Mouse (Mus musculus): ENCODE data around the gene Uimc1. TPM values are rescaled to one million over a fixed set of nuclear protein-coding genes. Genes with fewer than 3 reads are reported as not detected.
A peak's percentile ranks its signal among the peaks of the same experiment; 100 is the strongest.

Uimc1 gene
- polyA plus RNA-seq, 1 experiment = 29.9 TPM

- no peak overlapping the region for H3K27ac ChIP-seq (ENCODE audit: insufficient read depth, low read length)
- TF ChIP-seq POLR2A (IDR thresholded peaks at IDR 0.05; ENCODE audit: insufficient read depth, low read length) = no peak
- peaks cover 13% of the 10 kb centered on the region for H3K36me3 ChIP-seq (ENCODE audit: control insufficient read depth, insufficient read depth, low read length, poor library complexity, severe bottlenecking)
- H3K9me3 ChIP-seq (replicated peaks; ENCODE audit: control insufficient read depth, insufficient read depth, low read length, poor library complexity, severe bottlenecking) = no peaks in the 10 kb centered on the region
- H3K4me3 ChIP-seq (ENCODE audit: low read depth, low read length) = no peak overlapping the region
- no peaks in the 10 kb centered on the region for H3K27me3 ChIP-seq (ENCODE audit: control insufficient read depth, insufficient read depth, low read length, poor library complexity, severe bottlenecking)
- H3K4me1 ChIP-seq (ENCODE audit: control insufficient read depth, insufficient read depth, low read length) = no peaks in the 10 kb centered on the region
- H3K9ac ChIP-seq (ENCODE audit: low read depth, poor library complexity, severe bottlenecking) = no peak overlapping the region
Measured at GRCm38 (mm10) chr13:55107694-55108093, 7.6 kb upstream of the Uimc1 start.

DNA sequence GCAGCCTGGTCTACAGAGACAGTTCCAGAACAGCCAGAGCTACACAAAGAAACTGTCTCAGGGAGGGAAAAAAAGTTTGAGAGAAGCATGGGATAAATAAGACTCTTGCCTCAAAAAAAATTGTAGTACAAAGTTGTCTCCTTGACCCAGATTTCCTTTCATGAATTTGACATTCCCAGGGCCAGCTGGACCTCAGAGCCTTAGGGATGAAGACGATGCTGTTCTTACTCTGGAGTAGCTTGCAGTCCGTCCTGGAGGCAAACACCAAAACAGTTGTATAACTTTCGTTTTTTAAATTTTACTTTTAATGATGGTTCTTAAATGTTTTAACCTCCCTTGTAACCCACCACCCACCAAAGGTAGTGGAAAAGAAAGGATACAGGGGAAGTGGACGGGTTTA is 7.0 kb upstream of the Uimc1 start:
- Histone ChIP-seq H3K27ac (ENCODE audit: insufficient read depth, low read length) (no peak overlapping the region), H3K4me1 (ENCODE audit: control insufficient read depth, insufficient read depth, low read length) (no peaks in the 10 kb centered on the region), H3K36me3 (ENCODE audit: control insufficient read depth, insufficient read depth, low read length, poor library complexity, severe bottlenecking) (peaks cover 11% of the 10 kb centered on the region), H3K4me3 (ENCODE audit: low read depth, low read length) (no peak overlapping the region), H3K27me3 (ENCODE audit: control insufficient read depth, insufficient read depth, low read length, poor library complexity, severe bottlenecking) (no peaks in the 10 kb centered on the region), H3K9me3 (replicated peaks; ENCODE audit: control insufficient read depth, insufficient read depth, low read length, poor library complexity, severe bottlenecking) (no peaks in the 10 kb centered on the region), H3K9ac (ENCODE audit: low read depth, poor library complexity, severe bottlenecking) (no peak overlapping the region)
- TF ChIP-seq POLR2A (IDR thresholded peaks at IDR 0.05; ENCODE audit: insufficient read depth, low read length) = no peak

- Histone ChIP-seq H3K27me3 (ENCODE audit: control insufficient read depth, insufficient read depth, low read length, poor library complexity, severe bottlenecking) (no peaks in the 10 kb centered on the region), H3K9me3 (replicated peaks; ENCODE audit: control insufficient read depth, insufficient read depth, low read length, poor library complexity, severe bottlenecking) (peaks cover 3% of the 10 kb centered on the region; the same call in 1 of the 2 replicates), H3K36me3 (ENCODE audit: control insufficient read depth, insufficient read depth, low read length, poor library complexity, severe bottlenecking) (peaks cover 11% of the 10 kb centered on the region), H3K4me3 (ENCODE audit: low read depth, low read length) (peak overlapping the region; percentile 96), H3K27ac (ENCODE audit: insufficient read depth, low read length) (no peak overlapping the region), H3K4me1 (ENCODE audit: control insufficient read depth, insufficient read depth, low read length) (no peaks in the 10 kb centered on the region), H3K9ac (ENCODE audit: low read depth, poor library complexity, severe bottlenecking) (peak overlapping the region; percentile 58)
- TF ChIP-seq POLR2A (IDR thresholded peaks at IDR 0.05; ENCODE audit: insufficient read depth, low read length) = no peak
- TF ChIP-seq CTCF (IDR thresholded peaks at IDR 0.05; ENCODE audit: low read depth, low read length) = no peak
- TF ChIP-seq EP300 (IDR thresholded peaks at IDR 0.05; ENCODE audit: insufficient read depth, low read depth, low read length) = no peak
Measured at GRCm38 (mm10) chr13:55105953-55106691, 6.0 kb upstream of the Uimc1 start.

- H3K4me3 ChIP-seq (ENCODE audit: low read depth, low read length) = peak within 1 kb of the TSS; percentile 96
Measured at GRCm38 (mm10) chr13:55105045-55105952, 5.2 kb upstream of the Uimc1 start, which contains the start of gene Zfp346. Zfp346 (plus strand) TSS chr13:55105311.

DNA sequence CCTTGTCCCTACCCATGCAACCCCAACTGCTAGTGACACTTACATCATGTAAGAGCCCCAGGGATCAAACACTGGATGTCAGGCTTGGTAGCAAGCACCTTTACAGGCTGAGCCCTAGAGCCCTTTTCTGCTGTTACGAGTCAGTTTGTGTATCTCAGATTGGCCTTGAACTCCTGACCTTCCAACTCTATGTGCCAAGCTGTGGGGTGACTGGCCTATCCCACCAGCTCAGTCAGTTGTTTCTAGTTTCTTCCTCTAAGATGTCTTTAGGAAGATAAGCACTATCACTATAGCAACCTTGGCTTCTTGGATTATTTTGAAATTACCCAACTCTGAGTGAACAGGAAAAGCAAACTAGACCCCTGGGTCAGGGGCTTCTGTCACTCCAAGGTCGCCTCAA is 3.3 kb upstream of the Uimc1 start:
- Histone ChIP-seq H3K4me1 (ENCODE audit: control insufficient read depth, insufficient read depth, low read length) (no peaks in the 10 kb centered on the region), H3K27me3 (ENCODE audit: control insufficient read depth, insufficient read depth, low read length, poor library complexity, severe bottlenecking) (no peaks in the 10 kb centered on the region), H3K27ac (ENCODE audit: insufficient read depth, low read length) (no peak overlapping the region), H3K9me3 (replicated peaks; ENCODE audit: control insufficient read depth, insufficient read depth, low read length, poor library complexity, severe bottlenecking) (peaks cover 3% of the 10 kb centered on the region; the same call in 1 of the 2 replicates), H3K36me3 (ENCODE audit: control insufficient read depth, insufficient read depth, low read length, poor library complexity, severe bottlenecking) (peaks cover 11% of the 10 kb centered on the region), H3K4me3 (ENCODE audit: low read depth, low read length) (no peak overlapping the region), H3K9ac (ENCODE audit: low read depth, poor library complexity, severe bottlenecking) (no peak overlapping the region)
- TF ChIP-seq POLR2A (IDR thresholded peaks at IDR 0.05; ENCODE audit: insufficient read depth, low read length) (no peak), CTCF (IDR thresholded peaks at IDR 0.05; ENCODE audit: low read depth, low read length) (no peak), EP300 (IDR thresholded peaks at IDR 0.05; ENCODE audit: insufficient read depth, low read depth, low read length) (no peak)

More at GRCm38 (mm10) chr13:55105045-55105952, 5.2 kb upstream of the Uimc1 start, which contains the start of gene Zfp346:
- Histone ChIP-seq H3K36me3 (ENCODE audit: control insufficient read depth, insufficient read depth, low read length, poor library complexity, severe bottlenecking) (peaks cover 11% of the 10 kb centered on the region), H3K9ac (ENCODE audit: low read depth, poor library complexity, severe bottlenecking) (peak within 1 kb of the TSS; percentile 58), H3K9me3 (replicated peaks; ENCODE audit: control insufficient read depth, insufficient read depth, low read length, poor library complexity, severe bottlenecking) (peaks cover 3% of the 10 kb centered on the region; the same call in 1 of the 2 replicates), H3K27me3 (ENCODE audit: control insufficient read depth, insufficient read depth, low read length, poor library complexity, severe bottlenecking) (no peaks in the 10 kb centered on the region), H3K4me1 (ENCODE audit: control insufficient read depth, insufficient read depth, low read length) (no peaks in the 10 kb centered on the region), H3K27ac (ENCODE audit: insufficient read depth, low read length) (0 out of 2 replicates have a peak within 1 kb of the TSS, but pooled peaks have one; percentile 14)
- no peak for TF ChIP-seq CTCF (IDR thresholded peaks at IDR 0.05; ENCODE audit: low read depth, low read length)
- TF ChIP-seq POLR2A (IDR thresholded peaks at IDR 0.05; ENCODE audit: insufficient read depth, low read length) = peak; percentile 95

- H3K27ac ChIP-seq (ENCODE audit: insufficient read depth, low read length) = no peak overlapping the region; the same call in 1 of the 2 replicates
- no peaks in the 10 kb centered on the region for H3K4me1 ChIP-seq (ENCODE audit: control insufficient read depth, insufficient read depth, low read length)
- H3K27me3 ChIP-seq (ENCODE audit: control insufficient read depth, insufficient read depth, low read length, poor library complexity, severe bottlenecking) = no peaks in the 10 kb centered on the region
- H3K9ac ChIP-seq (ENCODE audit: low read depth, poor library complexity, severe bottlenecking) = no peak overlapping the region
- no peak overlapping the region for H3K4me3 ChIP-seq (ENCODE audit: low read depth, low read length)
- TF ChIP-seq CTCF (IDR thresholded peaks at IDR 0.05; ENCODE audit: low read depth, low read length) = no peak
- no peak for TF ChIP-seq POLR2A (IDR thresholded peaks at IDR 0.05; ENCODE audit: insufficient read depth, low read length)
- no peak for TF ChIP-seq EP300 (IDR thresholded peaks at IDR 0.05; ENCODE audit: insufficient read depth, low read depth, low read length)
- peaks cover 3% of the 10 kb centered on the region; the same call in 1 of the 2 replicates for H3K9me3 ChIP-seq (replicated peaks; ENCODE audit: control insufficient read depth, insufficient read depth, low read length, poor library complexity, severe bottlenecking)
- H3K36me3 ChIP-seq (ENCODE audit: control insufficient read depth, insufficient read depth, low read length, poor library complexity, severe bottlenecking) = peaks cover 4% of the 10 kb centered on the region
Measured at GRCm38 (mm10) chr13:55102366-55102765, 2.3 kb upstream of the Uimc1 start.
